ENCODE assay signal across 10 mouse cellular contexts in genomic region chr7:127896384-127896783, GRCm38 (mm10). TPM values are rescaled to one million over a fixed set of nuclear protein-coding genes. Genes with fewer than 3 reads are reported as not detected.
DNase-seq lines count a peak whose midpoint lies in the region; ATAC-seq and TF ChIP-seq lines count a peak whose summit lies in the region.
"Had no signal": no experiment of that assay in that cellular context is flagged by ENCODE, and none has a peak within 500 bp of the region (broad histone marks: within the 10 kb centered on the region; RNA-seq: fewer than 3 reads in every experiment).

No protein-coding gene starts in this region.

- peaks cover 18% of the 10 kb centered on the region; the same call in 1 of the 2 replicates for H3K36me3 ChIP-seq in intestine, postnatal 0 days (ENCODE audit: control insufficient read depth, insufficient read depth)
- peaks cover 4% of the 10 kb centered on the region; the same call in 1 of the 2 replicates for H3K36me3 ChIP-seq in intestine, embryonic 15.5 days
- peaks cover 7% of the 10 kb centered on the region; the same call in 1 of the 2 replicates for H3K36me3 ChIP-seq in ES-E14 (ENCODE audit: control insufficient read depth, insufficient read depth, low read length, poor library complexity, severe bottlenecking)
- H3K36me3 ChIP-seq in liver, embryonic 12.5 days = peaks cover 21% of the 10 kb centered on the region

- H3K27me3 ChIP-seq in intestine, postnatal 0 days (replicated peaks; ENCODE audit: control insufficient read depth, insufficient read depth, low read length) = no peaks in the 10 kb centered on the region
- no peaks in the 10 kb centered on the region for H3K27me3 ChIP-seq in intestine, embryonic 15.5 days (replicated peaks)
- no peaks in the 10 kb centered on the region for H3K27me3 ChIP-seq in liver, embryonic 12.5 days (replicated peaks)
- H3K27me3 ChIP-seq: lung, embryonic 15.5 days had no signal

- no peak overlapping the region for H3K4me2 ChIP-seq in intestine, postnatal 0 days (replicated peaks; ENCODE audit: low read depth)
- no peak overlapping the region for H3K4me2 ChIP-seq in intestine, embryonic 15.5 days (replicated peaks)
- peak overlapping the region; percentile 90 for H3K4me2 ChIP-seq in liver, embryonic 12.5 days

- 60% methylated on average over 13 of the region's 13 CpGs for WGBS in intestine, postnatal 0 days
- WGBS in intestine, embryonic 15.5 days = 66% methylated on average over 13 of the region's 13 CpGs
- WGBS in liver, embryonic 12.5 days (ENCODE audit: insufficient replicate concordance) = 44% methylated on average over 13 of the region's 13 CpGs

- no peak overlapping the region for H3K27ac ChIP-seq in intestine, postnatal 0 days (ENCODE audit: low read depth, low read length)
- no peak overlapping the region for H3K27ac ChIP-seq in intestine, embryonic 15.5 days
- H3K27ac ChIP-seq in ES-E14 (ENCODE audit: insufficient read depth, low read depth, low read length, poor library complexity, severe bottlenecking) = no peak overlapping the region
- peak overlapping the region; percentile 87 for H3K27ac ChIP-seq in liver, embryonic 12.5 days

- no peaks in the 10 kb centered on the region for H3K9me3 ChIP-seq in intestine, postnatal 0 days (ENCODE audit: control insufficient read depth)
- H3K9me3 ChIP-seq in intestine, embryonic 15.5 days = no peaks in the 10 kb centered on the region
- no peaks in the 10 kb centered on the region for H3K9me3 ChIP-seq in ES-E14 (ENCODE audit: control insufficient read depth, insufficient read depth, low read depth, low read length)
- no peaks in the 10 kb centered on the region for H3K9me3 ChIP-seq in liver, embryonic 12.5 days (replicated peaks)
- H3K9me3 ChIP-seq: lung, embryonic 15.5 days had no signal

- H3K4me1 ChIP-seq in intestine, postnatal 0 days (replicated peaks; ENCODE audit: control insufficient read depth, insufficient read depth, low read length) = peaks cover 6% of the 10 kb centered on the region; the same call in 1 of the 2 replicates
- peaks cover 15% of the 10 kb centered on the region for H3K4me1 ChIP-seq in intestine, embryonic 15.5 days (replicated peaks)
- peaks cover 0 to 5% of the 10 kb centered on the region in 2 experiments; a peak in 1 of 4 replicates for H3K4me1 ChIP-seq in ES-E14 (ENCODE audit: control insufficient read depth in 2 of 2, insufficient read depth in 2 of 2, low read length in 2 of 2, poor library complexity in 1 of 2)
- H3K4me1 ChIP-seq in liver, embryonic 12.5 days = peaks cover 61% of the 10 kb centered on the region

- H3K4me3 ChIP-seq in intestine, postnatal 0 days (ENCODE audit: low read depth, low read length) = no peak overlapping the region
- no peak overlapping the region for H3K4me3 ChIP-seq in intestine, embryonic 15.5 days (replicated peaks)
- 0 out of 4 replicates have a peak overlapping the region, but pooled peaks of 1 of the 2 experiments have one; percentile 3 for H3K4me3 ChIP-seq in ES-E14 (ENCODE audit: insufficient read depth in 1 of 2, low read depth in 1 of 2, low read length in 2 of 2, poor library complexity in 1 of 2, severe bottlenecking in 1 of 2)
- H3K4me3 ChIP-seq in liver, embryonic 12.5 days = no peak overlapping the region

- intact Hi-C loops in gastrocnemius, postnatal 14 days (cut with DNase I; ENCODE audit: low total_unique reads) = no loop called here

- DNase-seq in ES-E14 (ENCODE audit: low read depth, low spot score) = peak; percentile 84
- DNase-seq in c-Kit-positive CD71-positive TER-119-positive erythroid progenitor cells, embryonic 14.5 days (ENCODE audit: low spot score) = peak; percentile 77
- DNase-seq in gastrocnemius, postnatal 14 days = peak; percentile 71
- DNase-seq in right cerebral cortex, adult 2 months (ENCODE audit: low spot score in 2 of 2) = peak; percentile 33 to 52

- in situ Hi-C loops in ES-E14 (cut with MboI; ENCODE audit: low sequenced_read_pairs in 2 of 2, unreplicated experiment in 2 of 2) = no loop called here

- peak; percentile 84 for TF ChIP-seq CTCF in intestine, postnatal 0 days (IDR thresholded peaks at IDR 0.05; ENCODE audit: low read depth)

- ATAC-seq in intestine, postnatal 0 days = no peak
- ATAC-seq in intestine, embryonic 15.5 days = no peak
- no peak for ATAC-seq in liver, embryonic 12.5 days
- no peak for ATAC-seq in frontal cortex, adult (ENCODE audit: low TSS enrichment)

- H3K9ac ChIP-seq in intestine, postnatal 0 days (ENCODE audit: low read depth, low read length) = no peak overlapping the region
- no peak overlapping the region for H3K9ac ChIP-seq in intestine, embryonic 15.5 days
- H3K9ac ChIP-seq in ES-E14 (ENCODE audit: insufficient read depth, low read depth, low read length, poor library complexity, severe bottlenecking) = no peak overlapping the region
- H3K9ac ChIP-seq in liver, embryonic 12.5 days = no peak overlapping the region
- H3K9ac ChIP-seq: lung, embryonic 15.5 days had no signal

TF ChIP-seq in ES-E14, 5 proteins besides CTCF, POLR2A, EP300 and RAD21:
- 0 out of 2 replicates have a peak, but pooled peaks have one; percentile 3 for TF ChIP-seq ZC3H11A (IDR thresholded peaks at IDR 0.05; ENCODE audit: borderline replicate concordance, low read depth, low read length)
- TF ChIP-seq HCFC1 (IDR thresholded peaks at IDR 0.05; ENCODE audit: borderline replicate concordance, insufficient read depth, low read length) = peak; percentile 28; the same call in 1 of the 2 replicates
- no peak for TF ChIP-seq MAFK (IDR thresholded peaks at IDR 0.05; ENCODE audit: insufficient read depth, low read depth, low read length)

RNA-seq across cellular contexts. Expression of gene Vkorc1, which starts 1.0 kb away (rescaled TPM):
- 194 and 219 TPM in 2 replicates for polyA plus RNA-seq in intestine, postnatal 0 days (2015; fragmentation: Nextera tagmentation; extraction: Ambion mirVana)
- 203 and 241 TPM in 2 replicates for polyA plus RNA-seq in intestine, embryonic 15.5 days (2015; fragmentation: Nextera tagmentation; extraction: Ambion mirVana)
- 88.5 and 115 TPM in 2 replicates for total RNA-seq in ES-E14 (2012; rRNA removed)
- 10 to 100 TPM; 23.4 to 30.0 TPM for total RNA-seq in gastrocnemius, postnatal 14 days (2021)
- 75.0 and 80.3 TPM in 2 replicates for polyA plus RNA-seq in liver, embryonic 12.5 days (2016; fragmentation: Nextera tagmentation; extraction: Ambion mirVana)

RNA-seq across cellular contexts. Expression of gene Gm21974, which starts 1.1 kb away (rescaled TPM):
- not detected in 2 replicates for polyA plus RNA-seq in intestine, postnatal 0 days (2015; fragmentation: Nextera tagmentation; extraction: Ambion mirVana)
- not detected in 2 replicates for polyA plus RNA-seq in intestine, embryonic 15.5 days (2015; fragmentation: Nextera tagmentation; extraction: Ambion mirVana)
- total RNA-seq in ES-E14 (2012; rRNA removed) = not detected in 2 replicates
- total RNA-seq in gastrocnemius, postnatal 14 days (2021) = not detected
- polyA plus RNA-seq in liver, embryonic 12.5 days (2016; fragmentation: Nextera tagmentation; extraction: Ambion mirVana) = not detected in 2 replicates
- polyA plus RNA-seq: erythroblast, embryonic 14.5 days; lung, embryonic 15.5 days had no signal

RNA-seq across cellular contexts. Expression of gene Prss53, which starts 5.6 kb away (rescaled TPM):
- polyA plus RNA-seq in intestine, postnatal 0 days (2015; fragmentation: Nextera tagmentation; extraction: Ambion mirVana) = 2.4 and 2.9 TPM in 2 replicates
- 1.7 and 2.3 TPM in 2 replicates for polyA plus RNA-seq in intestine, embryonic 15.5 days (2015; fragmentation: Nextera tagmentation; extraction: Ambion mirVana)
- 0.67 and 0.69 TPM in 2 replicates for total RNA-seq in ES-E14 (2012; rRNA removed)
- 1 to 10 TPM in 1 of 2 experiments, under 1 TPM in 1; 0.90 to 1.1 TPM for total RNA-seq in gastrocnemius, postnatal 14 days (2021)
- 0.26 and 0.49 TPM in 2 replicates for polyA plus RNA-seq in liver, embryonic 12.5 days (2016; fragmentation: Nextera tagmentation; extraction: Ambion mirVana)

RNA-seq across cellular contexts. Expression of gene Bckdk, which starts 7.5 kb away (rescaled TPM):
- 94.0 and 94.2 TPM in 2 replicates for polyA plus RNA-seq in intestine, postnatal 0 days (2015; fragmentation: Nextera tagmentation; extraction: Ambion mirVana)
- 158 and 180 TPM in 2 replicates for polyA plus RNA-seq in intestine, embryonic 15.5 days (2015; fragmentation: Nextera tagmentation; extraction: Ambion mirVana)
- 53.9 and 56.4 TPM in 2 replicates for total RNA-seq in ES-E14 (2012; rRNA removed)
- 100 to 1,000 TPM; 103 to 113 TPM for total RNA-seq in gastrocnemius, postnatal 14 days (2021)
- 81.3 and 82.2 TPM in 2 replicates for polyA plus RNA-seq in liver, embryonic 12.5 days (2016; fragmentation: Nextera tagmentation; extraction: Ambion mirVana)

RNA-seq across cellular contexts. Expression of gene Kat8, which starts 15.9 kb away (rescaled TPM):
- 17.4 and 18.0 TPM in 2 replicates for polyA plus RNA-seq in intestine, postnatal 0 days (2015; fragmentation: Nextera tagmentation; extraction: Ambion mirVana)
- 31.7 and 32.3 TPM in 2 replicates for polyA plus RNA-seq in intestine, embryonic 15.5 days (2015; fragmentation: Nextera tagmentation; extraction: Ambion mirVana)
- total RNA-seq in ES-E14 (2012; rRNA removed) = 35.1 and 35.6 TPM in 2 replicates
- total RNA-seq in gastrocnemius, postnatal 14 days (2021) = 10 to 100 TPM; 12.5 to 15.2 TPM
- 29.5 and 31.0 TPM in 2 replicates for polyA plus RNA-seq in liver, embryonic 12.5 days (2016; fragmentation: Nextera tagmentation; extraction: Ambion mirVana)
